Mouse (Mus musculus) erythroblast, embryonic 14.5 days (primary cell): ENCODE results near the gene Mrps18c.

Experiments
- GATA1 ChIP-seq: IDR thresholded peaks from 2 replicates; pipeline ENCODE4 v1.6.1; 2012; ENCODE audit warnings: low read length, inconsistent platforms, mixed read lengths
- TAL1 ChIP-seq: IDR thresholded peaks from 3 replicates; pipeline ENCODE4 v1.6.1; 2012; ENCODE audit warnings: low read length, inconsistent platforms, mixed read lengths

GRCm38 (mm10) chr5:100771575-100771974 lies 26.9 kb upstream of the Mrps18c start:
- TF ChIP-seq GATA1 (no peak), TAL1 (no peak)
